Mouse (Mus musculus): ENCODE data around the gene Ssu2. TPM values are rescaled to one million over a fixed set of nuclear protein-coding genes. Genes with fewer than 3 reads are reported as not detected.

Ssu2 gene
- 1 to 10 TPM in 1 of 2 experiments, under 1 TPM in 1; 0.78 to 1.4 TPM for total RNA-seq (2021)
- long read RNA-seq, experiment 1, partial matches to known transcripts: 0 of 2 reads
- long read RNA-seq, experiment 1, other reads (novel, unspliced or antisense): 2 of 2 reads
- long read RNA-seq, experiment 2, partial matches to known transcripts: 0 of 1 reads
- long read RNA-seq, experiment 2, other reads (novel, unspliced or antisense): 1 of 1 reads

- peak; percentile 35 for DNase-seq
Observed at GRCm38 (mm10) chr6:112387947-112388346, at the start of gene Ssu2. Gene Ssu2 (minus strand): TSS chr6:112388023.

GRCm38 (mm10) chr6:112426018-112426732, 38.4 kb upstream of the Ssu2 start:
- DNase-seq: no peak

DNA sequence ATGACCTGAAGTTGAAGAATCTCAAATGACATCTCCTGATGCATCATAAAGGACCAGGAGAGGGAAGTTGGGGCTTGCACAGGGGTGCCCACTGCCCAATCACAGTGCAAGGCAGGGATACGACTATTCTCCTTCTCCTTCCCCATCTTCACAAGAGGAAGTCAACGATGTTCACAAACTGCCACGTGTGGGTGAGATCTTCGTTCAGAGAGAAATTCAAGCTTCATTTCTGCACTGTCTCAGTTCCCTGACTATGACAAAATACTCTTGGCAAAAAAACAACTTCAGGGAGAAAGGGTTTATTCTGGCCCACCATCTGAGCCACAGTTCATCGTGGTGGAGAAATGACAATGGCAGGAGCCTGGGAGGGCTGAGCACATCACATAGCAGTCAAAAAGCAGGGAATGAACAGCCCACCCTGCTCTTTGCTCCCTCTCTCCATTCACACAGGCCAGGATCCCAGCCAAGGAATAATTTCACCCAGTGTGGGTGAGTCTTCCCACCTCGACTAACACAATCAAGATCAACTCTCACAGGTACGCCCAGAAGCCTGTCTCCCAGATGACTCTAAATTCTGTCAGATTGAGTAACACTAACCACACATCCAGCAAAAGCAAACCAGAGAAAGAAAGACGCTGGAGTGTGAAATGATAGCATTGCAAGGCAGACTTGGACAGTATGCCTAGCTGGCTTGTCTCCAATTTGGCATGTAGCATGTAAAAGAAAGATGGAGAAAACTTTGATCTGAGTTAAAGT, 36.1 kb upstream of the Ssu2 start:
- no peak for DNase-seq

DNA sequence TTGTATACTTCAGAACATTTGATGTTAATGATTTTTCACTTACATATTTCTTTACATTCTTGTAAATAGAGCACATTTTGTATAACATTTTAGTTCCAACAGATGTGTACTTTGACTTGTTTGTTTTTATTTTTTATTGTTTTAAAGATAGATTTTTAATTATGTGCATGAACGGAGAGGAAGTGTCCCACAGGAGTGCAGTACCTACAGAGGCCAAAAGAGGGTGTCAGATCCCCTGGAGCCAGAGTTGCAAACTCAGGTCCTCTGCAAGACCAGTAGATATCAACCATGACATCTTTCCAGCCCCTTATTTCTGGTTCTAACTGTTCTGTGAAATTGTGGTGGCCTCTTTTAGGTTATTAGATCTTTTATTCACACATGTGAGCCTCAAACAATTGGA, 33.1 kb upstream of the Ssu2 start:
- DNase-seq: no peak

- no peak for DNase-seq
Observed at GRCm38 (mm10) chr6:112419333-112419732, 31.5 kb upstream of the Ssu2 start.

DNA sequence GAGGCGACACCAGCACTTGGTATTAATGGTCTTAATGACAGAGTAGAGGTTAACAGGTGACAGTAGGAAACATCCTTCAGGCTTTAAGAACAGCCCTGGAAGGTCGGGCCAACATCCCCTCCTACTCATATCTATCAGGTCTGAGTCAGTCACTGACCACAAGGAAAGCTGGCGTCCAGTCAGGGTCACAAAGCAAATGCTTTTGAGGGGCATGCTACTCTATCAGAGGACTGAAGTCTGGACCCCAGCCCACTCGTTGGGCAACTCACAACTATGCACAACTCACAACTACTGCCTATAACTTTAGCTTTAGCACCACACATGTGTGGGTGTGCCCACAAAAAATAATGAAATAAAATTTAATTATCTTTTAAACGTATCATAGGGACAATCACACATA, 16.3 kb upstream of the Ssu2 start:
- no peak for DNase-seq

DNA sequence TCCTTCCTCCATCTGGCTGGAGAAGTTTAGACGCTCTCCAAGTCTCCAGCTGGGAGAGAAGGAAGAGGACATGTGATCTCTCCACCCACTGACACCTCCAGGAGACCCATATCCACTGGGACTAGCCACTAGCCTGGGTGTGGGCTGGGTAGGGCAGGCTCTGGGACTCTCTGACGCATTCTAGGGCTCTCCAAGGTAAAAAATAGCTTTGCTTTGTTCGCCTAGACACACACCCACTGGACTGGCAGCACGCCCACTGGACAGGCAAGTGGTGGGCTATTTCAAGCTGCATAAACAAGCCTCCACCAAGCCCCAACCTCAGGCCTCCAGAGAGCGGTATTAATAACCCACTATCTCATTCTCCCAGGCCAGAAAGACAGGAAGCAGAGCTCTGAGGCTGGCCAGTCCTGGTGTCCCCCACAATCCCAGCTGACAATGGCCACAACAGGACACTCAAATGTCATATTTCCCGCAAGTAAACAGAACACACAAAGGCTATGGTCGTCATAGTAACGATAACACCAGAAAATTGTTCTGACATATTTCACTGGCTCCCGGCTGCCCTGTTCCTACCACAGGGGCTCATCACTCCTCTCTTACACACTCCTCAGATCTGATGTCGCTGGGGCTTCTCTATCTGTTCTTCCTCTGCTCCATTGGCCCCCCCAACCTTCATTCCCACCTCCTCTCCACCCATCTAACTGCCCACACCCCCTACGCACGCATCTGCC, 14.3 kb upstream of the Ssu2 start:
- DNase-seq: peak; percentile 85

DNA sequence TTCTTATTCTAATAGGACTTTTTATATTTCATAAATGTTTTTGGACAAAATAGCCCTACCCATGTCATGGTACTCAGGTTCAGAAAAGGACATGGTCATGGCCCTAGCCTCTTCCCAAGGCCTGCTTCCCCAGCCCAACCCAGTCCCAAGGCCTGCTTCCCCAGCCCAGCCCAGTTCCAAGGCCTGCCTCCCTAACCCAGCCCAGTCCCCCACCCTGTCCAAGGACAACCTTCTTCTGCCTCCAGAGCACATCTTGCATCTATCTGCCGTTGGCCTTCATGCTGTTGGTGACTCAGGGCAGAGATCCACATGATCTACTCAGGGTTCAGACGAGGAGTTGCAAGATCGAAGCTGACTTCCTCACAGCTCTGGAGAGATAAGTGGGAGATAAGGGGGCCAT, 9.5 kb upstream of the Ssu2 start:
- peak; percentile 26 for DNase-seq

GRCm38 (mm10) chr6:112396352-112396751, 8.5 kb upstream of the Ssu2 start:
- DNase-seq: no peak

DNA sequence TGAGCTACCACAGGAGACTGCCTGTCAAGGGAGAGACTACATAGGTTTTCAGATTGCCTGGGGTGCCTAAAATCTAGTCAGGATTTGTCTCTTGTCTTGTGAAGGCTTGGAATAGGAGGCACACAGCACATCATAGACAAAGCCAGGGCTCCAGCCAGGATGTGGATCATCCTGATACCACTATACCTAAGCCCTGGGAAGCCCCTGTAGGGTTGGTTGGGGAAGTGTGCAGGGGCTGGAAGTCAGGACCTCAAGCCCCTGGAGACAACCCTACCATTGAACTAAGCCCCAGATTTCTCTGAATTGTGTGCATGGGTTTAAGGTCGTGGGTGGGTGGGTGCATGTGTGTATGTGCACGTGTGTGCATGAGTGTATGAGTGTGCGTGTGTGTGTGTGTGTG, 562 bp upstream of the Ssu2 start:
- DNase-seq: no peak

GRCm38 (mm10) chr6:112386260-112386659, 1.6 kb downstream of the Ssu2 start:
- DNase-seq: no peak

GRCm38 (mm10) chr6:112382990-112383685, 4.7 kb downstream of the Ssu2 start:
- DNase-seq: no peak

- no peak for DNase-seq
Observed at GRCm38 (mm10) chr6:112379054-112379453, 8.8 kb downstream of the Ssu2 start.

DNA sequence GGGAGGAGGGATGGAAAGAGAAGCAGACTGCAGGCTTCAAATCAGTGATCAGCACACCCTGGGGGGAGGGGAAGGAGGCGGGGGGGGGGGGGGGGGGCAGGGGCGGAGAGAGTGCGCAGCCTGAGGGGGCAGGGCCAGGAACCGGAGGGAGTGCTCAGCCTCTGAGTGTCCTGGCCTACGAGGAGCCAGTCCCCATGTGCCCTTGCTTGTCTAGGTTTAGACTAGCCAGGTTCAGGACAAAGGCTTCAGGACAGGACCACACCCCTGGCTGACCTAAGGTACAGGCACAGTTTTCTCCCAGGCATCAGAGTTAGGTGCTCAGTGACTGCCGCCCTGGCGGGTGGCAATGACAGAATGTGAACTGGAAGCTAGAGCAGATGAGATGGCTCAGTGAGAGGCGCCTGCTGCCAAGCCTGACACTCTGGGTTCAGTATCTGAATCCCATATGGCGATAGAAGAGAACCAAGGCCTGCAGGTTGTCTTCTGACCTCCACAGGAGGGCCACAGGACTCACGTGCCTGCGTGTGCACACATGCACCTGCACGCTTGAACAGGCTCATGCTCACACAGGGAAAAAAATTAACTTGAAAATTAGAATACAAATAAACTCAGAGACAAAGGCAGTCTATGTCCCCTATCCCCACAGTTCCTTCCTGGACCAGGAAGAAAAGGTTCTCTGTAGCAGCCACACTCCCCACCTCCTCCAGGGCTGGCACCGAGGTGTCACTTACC, 12.0 kb downstream of the Ssu2 start:
- no peak for DNase-seq

- no peak for DNase-seq
Observed at GRCm38 (mm10) chr6:112373886-112374585, 13.8 kb downstream of the Ssu2 start.

DNA sequence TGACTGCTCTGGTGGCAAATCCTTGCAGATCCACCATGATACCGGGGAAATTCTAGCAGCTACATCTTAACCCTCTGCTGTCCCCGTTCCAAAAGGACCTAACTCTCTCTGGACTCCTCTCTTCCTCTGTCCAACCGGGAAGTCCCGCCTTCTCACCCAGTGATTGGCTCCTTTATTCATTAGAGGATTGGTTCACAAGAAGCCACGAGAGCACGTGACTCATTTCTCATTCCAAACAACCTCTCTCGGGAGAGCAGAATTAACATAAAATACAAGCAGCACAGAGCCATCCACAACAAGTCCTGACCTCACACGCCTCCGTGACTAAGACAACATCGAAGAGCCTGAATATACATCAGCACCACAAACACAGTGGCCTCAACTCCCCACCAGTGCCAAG, 22.5 kb downstream of the Ssu2 start:
- no peak for DNase-seq

GRCm38 (mm10) chr6:112364581-112364980, 23.2 kb downstream of the Ssu2 start:
- DNase-seq: no peak

GRCm38 (mm10) chr6:112362349-112362958, 25.4 kb downstream of the Ssu2 start:
- no peak for DNase-seq

DNA sequence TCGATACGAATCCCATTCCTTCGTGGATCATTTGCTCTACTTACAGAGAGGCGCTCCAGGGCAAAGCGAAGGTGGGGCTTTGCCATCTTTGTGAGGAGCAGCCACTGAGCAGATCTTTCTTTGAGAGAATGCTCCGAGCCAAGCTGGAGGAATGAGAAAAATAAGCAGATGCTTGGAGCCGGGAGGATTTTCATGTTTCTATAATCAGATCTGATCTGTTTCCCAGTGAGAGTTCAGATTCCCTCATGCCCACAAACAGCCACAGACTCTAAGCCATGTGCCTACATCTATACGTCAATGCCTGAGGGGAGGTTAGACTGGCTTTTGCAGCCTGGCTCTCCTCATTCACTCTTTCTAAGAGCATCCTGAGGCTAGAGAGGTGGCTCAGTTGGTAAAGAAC, 27.1 kb downstream of the Ssu2 start:
- no peak for DNase-seq

- DNase-seq: no peak
Observed at GRCm38 (mm10) chr6:112359341-112359740, 28.5 kb downstream of the Ssu2 start.

Measured in gastrocnemius, postnatal 25 days (tissue).